In genomic region chr4:10926416-10926815, GRCm38 (mm10) we compare ENCODE assay signal across 19 mouse cellular contexts.
"Had no signal": no experiment of that assay in that cellular context is flagged by ENCODE, and none has a peak within 500 bp of the region (broad histone marks: within the 10 kb centered on the region; RNA-seq: fewer than 3 reads in every experiment).

No protein-coding gene starts in this region.

- H3K4me2 ChIP-seq: liver, embryonic 13.5 days; midbrain, embryonic 12.5 days; midbrain, embryonic 15.5 days; neural tube, embryonic 12.5 days; neural tube, embryonic 15.5 days had no signal

- H3K27me3 ChIP-seq: liver, embryonic 13.5 days; midbrain, embryonic 12.5 days; midbrain, embryonic 15.5 days; neural tube, embryonic 12.5 days; neural tube, embryonic 15.5 days had no signal

- H3K4me3 ChIP-seq: layer of hippocampus, adult 2 months; liver, embryonic 13.5 days; midbrain, embryonic 12.5 days; midbrain, embryonic 15.5 days; neural tube, embryonic 12.5 days; neural tube, embryonic 15.5 days had no signal

- DNase-seq: kidney, adult 11 months; kidney, adult 9 months; kidney, postnatal 25 days; layer of hippocampus, adult 9-11 months; liver, embryonic 13.5 days; lung, adult 2 months; lung, postnatal 14 days; lung, postnatal 4 days; right cerebral cortex, adult 18-20 months; right cerebral cortex, postnatal 14 days; right cerebral cortex, postnatal 4 days; thymus, adult 18-20 months; thymus, postnatal 36 days had no signal

- H3K9me3 ChIP-seq: liver, embryonic 13.5 days; midbrain, embryonic 12.5 days; midbrain, embryonic 15.5 days; neural tube, embryonic 12.5 days; neural tube, embryonic 15.5 days had no signal

- ATAC-seq: midbrain, embryonic 15.5 days had no signal

- H3K9ac ChIP-seq: liver, embryonic 13.5 days; midbrain, embryonic 12.5 days; midbrain, embryonic 15.5 days; neural tube, embryonic 12.5 days; neural tube, embryonic 15.5 days had no signal

- H3K4me1 ChIP-seq: midbrain, embryonic 12.5 days; neural tube, embryonic 12.5 days; neural tube, embryonic 15.5 days had no signal

- H3K36me3 ChIP-seq: liver, embryonic 13.5 days; midbrain, embryonic 12.5 days; midbrain, embryonic 15.5 days; neural tube, embryonic 12.5 days; neural tube, embryonic 15.5 days had no signal

- H3K27ac ChIP-seq: layer of hippocampus, adult 2 months; liver, embryonic 13.5 days; midbrain, embryonic 12.5 days; midbrain, embryonic 15.5 days; neural tube, embryonic 12.5 days; neural tube, embryonic 15.5 days; stomach, postnatal 0 days had no signal
